Mouse (Mus musculus) cerebellum, adult 2 months (tissue): ENCODE measurements at regions not wholly inside any gene's neighbourhood (a gene's known extent, or its start where the extent isn't known, plus 50 kb on each side); places are given as distances from the start of the nearest gene placed in this dataset.

Experiments used
- DNase-seq, 2 experiments: peaks; one replicate each; pipeline ENCODE4 v3.0.0; 2021
- H3K27ac ChIP-seq: fragments of 200-500 bp; 2 replicates; pipeline ENCODE4 v1.5.1; 2012; ENCODE audit warnings: low read length, control low read depth, inconsistent platforms; ENCODE audit not compliant: insufficient read depth
- H3K27me3 ChIP-seq: fragments of 200-500 bp; 2 replicates; pipeline ENCODE4 v1.6.1; 2012; ENCODE audit warnings: inconsistent platforms, mild to moderate bottlenecking, low read length, moderate library complexity; ENCODE audit not compliant: control insufficient read depth, insufficient read depth
- H3K4me1 ChIP-seq: fragments of 200-500 bp; 2 replicates; pipeline ENCODE4 v1.6.1; 2011; ENCODE audit warnings: low read length; ENCODE audit not compliant: control insufficient read depth, insufficient read depth
- H3K4me3 ChIP-seq: fragments of 200-500 bp; replicated peaks from 2 replicates; pipeline ENCODE3; 2011; ENCODE audit warnings: mild to moderate bottlenecking, low read depth, low read length, control low read depth; ENCODE audit not compliant: insufficient read depth
- CTCF ChIP-seq: fragments of 200-500 bp; IDR thresholded peaks from 2 replicates; pipeline ENCODE4 v1.5.1; 2011; ENCODE audit warnings: low read depth, mild to moderate bottlenecking, control low read depth, low read length, moderate library complexity, borderline replicate concordance; ENCODE audit not compliant: insufficient read depth
- POLR2A ChIP-seq: fragments of 200-500 bp; IDR thresholded peaks from 2 replicates; pipeline ENCODE4 v1.6.1; 2011; ENCODE audit warnings: low read length, control low read depth, borderline replicate concordance; ENCODE audit not compliant: insufficient read depth
- WGBS: fragments of 180-500 bp; shearing (Covaris S2); methylation state at CpG from one replicate; pipeline ENCODE4 v1.1.7; 2018; 5-methylcytosine and 5-hydroxymethylcytosine counted together

DNA sequence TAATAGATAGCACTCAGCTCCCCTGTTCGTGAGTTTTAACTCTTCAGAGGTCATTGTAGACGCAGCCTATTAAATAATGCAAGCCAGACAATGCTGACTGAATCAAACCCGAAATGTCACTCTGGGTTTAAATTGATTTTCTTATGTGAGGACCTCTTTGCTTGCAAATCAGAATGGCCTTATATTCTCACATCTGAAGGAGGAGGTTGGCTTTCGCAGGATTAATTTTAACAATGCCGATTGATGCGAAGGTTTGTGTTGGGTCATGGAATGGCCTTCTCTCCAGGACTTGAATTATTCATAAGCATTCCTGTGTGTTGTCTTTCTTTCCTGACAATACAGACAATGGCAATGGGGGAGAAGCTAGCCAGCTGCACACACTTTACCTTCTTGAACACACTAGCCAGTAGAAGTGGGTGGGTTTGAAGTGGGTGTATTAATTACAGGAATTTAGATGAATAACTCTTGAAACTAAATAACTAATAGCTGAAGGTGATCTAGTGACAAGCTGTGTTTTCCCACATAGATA is 530.1 kb upstream of the Mctp2 start:
- no peak for TF ChIP-seq CTCF
- TF ChIP-seq POLR2A, result no peak
- Histone ChIP-seq H3K4me3 (no peak overlapping the region), H3K27ac (no peak overlapping the region), H3K4me1 (no peaks in the 10 kb centered on the region), H3K27me3 (no peaks in the 10 kb centered on the region; the same call in 1 of the 2 replicates)
- DNase-seq, result no peak
- 64% methylated on average over 6 of the region's 6 CpGs for WGBS

- 27% methylated on average over 6 of the region's 6 CpGs for WGBS
- H3K4me3 ChIP-seq, result no peak overlapping the region
- H3K27me3 ChIP-seq, result no peaks in the 10 kb centered on the region
- TF ChIP-seq CTCF (no peak), POLR2A (no peak)
- H3K4me1 ChIP-seq, result no peaks in the 10 kb centered on the region
- no peak overlapping the region for H3K27ac ChIP-seq
- peak in 1 of 2 experiments; percentile 1 for DNase-seq
Measured at GRCm38 (mm10) chr7:72837992-72838655, 531.7 kb upstream of the Mctp2 start.

DNA sequence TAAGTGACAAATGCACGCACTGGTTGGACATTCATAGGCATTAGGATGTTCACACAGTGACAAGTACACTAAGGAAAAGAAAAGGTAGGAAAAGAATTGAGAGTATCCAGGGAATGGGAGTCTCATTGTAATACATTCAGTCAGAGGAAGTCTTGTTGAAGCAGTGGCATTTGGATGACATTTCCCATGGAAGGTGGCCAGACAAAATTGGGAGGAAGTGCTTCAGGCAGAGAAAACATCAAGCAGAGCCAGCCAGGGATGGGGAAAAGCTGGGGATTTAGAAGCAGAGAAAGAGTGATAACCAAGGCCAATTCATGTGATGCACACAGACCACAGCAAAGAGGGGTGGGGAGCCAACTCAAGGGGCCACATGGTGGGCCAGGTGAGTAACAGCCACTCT is 524.0 kb upstream of the Rgma start:
- DNase-seq, result peak in 1 of 2 experiments; percentile 2
- no peaks in the 10 kb centered on the region for H3K4me1 ChIP-seq
- H3K4me3 ChIP-seq, result no peak overlapping the region
- no peak overlapping the region for H3K27ac ChIP-seq
- WGBS, result 94% methylated on average over 1 of the region's 1 CpGs
- no peaks in the 10 kb centered on the region for H3K27me3 ChIP-seq
- TF ChIP-seq CTCF, result no peak
- TF ChIP-seq POLR2A, result no peak

GRCm38 (mm10) chr7:72854501-72855002 is 520.8 kb upstream of the Rgma start:
- no peaks in the 10 kb centered on the region for H3K4me1 ChIP-seq
- H3K27me3 ChIP-seq, result no peaks in the 10 kb centered on the region
- 58% methylated on average over 2 of the region's 2 CpGs for WGBS
- no peak for DNase-seq
- H3K27ac ChIP-seq, result no peak overlapping the region
- no peak overlapping the region for H3K4me3 ChIP-seq
- TF ChIP-seq CTCF, result no peak

DNA sequence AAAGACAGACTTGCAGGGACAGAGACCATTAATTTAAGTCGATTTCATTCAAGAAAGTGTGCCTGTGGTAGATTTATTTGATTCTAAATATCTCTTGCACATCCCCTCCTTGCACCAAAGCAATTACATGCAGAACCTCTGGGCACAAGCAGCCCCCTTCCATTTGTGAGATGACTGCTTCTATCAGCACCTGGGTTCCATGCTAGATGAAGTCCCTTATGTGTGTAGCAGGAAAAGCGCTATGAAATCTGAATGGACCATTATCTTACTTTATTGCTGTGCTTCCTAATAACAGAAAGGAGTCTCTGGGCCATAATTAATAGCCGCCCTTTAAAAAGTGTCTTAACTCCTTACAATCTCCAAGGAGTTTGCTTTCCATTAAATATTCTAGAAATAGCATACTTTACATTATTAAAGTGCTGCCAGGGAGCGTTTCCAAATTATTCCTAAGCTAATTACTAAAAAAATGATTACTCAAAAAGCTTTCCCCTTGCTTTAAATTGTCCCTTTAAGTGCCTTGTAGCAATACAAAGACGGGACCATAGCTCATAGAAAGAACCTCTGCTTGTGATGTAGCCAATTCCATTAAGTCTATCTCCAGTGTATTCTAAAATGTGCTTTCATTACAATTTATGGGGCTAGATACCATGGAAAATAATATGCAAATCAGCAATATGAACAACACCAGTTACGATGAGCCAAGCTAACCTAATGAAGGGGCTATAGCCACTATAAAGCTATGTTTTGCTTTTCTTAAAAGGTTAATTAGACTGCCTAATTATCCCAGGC is 508.1 kb upstream of the Rgma start:
- Histone ChIP-seq H3K27ac (no peak overlapping the region), H3K4me3 (no peak overlapping the region), H3K4me1 (no peaks in the 10 kb centered on the region), H3K27me3 (no peaks in the 10 kb centered on the region)
- TF ChIP-seq POLR2A, result no peak
- no peak for TF ChIP-seq CTCF
- 84% methylated on average over 6 of the region's 6 CpGs for WGBS
- no peak for DNase-seq

DNA sequence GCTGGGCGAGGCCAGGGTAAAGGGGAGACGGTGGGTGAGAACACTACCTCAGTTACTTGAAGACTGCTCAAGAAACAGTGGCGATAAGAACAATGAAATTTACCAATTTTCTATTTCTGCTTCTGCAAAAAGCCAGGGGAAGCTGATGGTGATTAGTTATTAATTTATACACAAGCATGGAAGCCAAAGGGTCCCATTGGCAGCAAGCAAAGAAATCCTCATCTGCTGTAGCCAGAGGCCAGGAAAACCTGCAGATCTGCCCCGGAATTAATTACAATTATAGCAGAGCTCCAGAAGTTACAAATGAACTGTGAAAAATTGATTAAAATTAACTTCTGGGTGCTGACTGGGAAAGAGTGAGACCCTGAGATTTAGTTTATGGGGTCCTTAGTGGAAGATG is 506.2 kb upstream of the Rgma start:
- no peak for DNase-seq
- H3K4me1 ChIP-seq, result no peaks in the 10 kb centered on the region
- H3K27ac ChIP-seq, result no peak overlapping the region
- H3K4me3 ChIP-seq, result no peak overlapping the region
- 76% methylated on average over 4 of the region's 4 CpGs for WGBS
- no peaks in the 10 kb centered on the region for H3K27me3 ChIP-seq
- no peak for TF ChIP-seq POLR2A

GRCm38 (mm10) chr7:72900816-72901215 is 474.5 kb upstream of the Rgma start:
- H3K4me1 ChIP-seq, result no peaks in the 10 kb centered on the region
- no peak overlapping the region for H3K27ac ChIP-seq
- H3K27me3 ChIP-seq, result no peaks in the 10 kb centered on the region
- no peak overlapping the region for H3K4me3 ChIP-seq
- TF ChIP-seq CTCF, result no peak
- no peak for DNase-seq
- WGBS, result 77% methylated on average over 6 of the region's 6 CpGs

GRCm38 (mm10) chr7:72905891-72906290 is 469.4 kb upstream of the Rgma start:
- no peak for DNase-seq
- Histone ChIP-seq H3K27ac (no peak overlapping the region), H3K4me1 (no peaks in the 10 kb centered on the region), H3K4me3 (no peak overlapping the region), H3K27me3 (no peaks in the 10 kb centered on the region)
- 56% methylated on average over 2 of the region's 2 CpGs for WGBS
- no peak for TF ChIP-seq POLR2A
- TF ChIP-seq CTCF, result no peak
